Mouse (Mus musculus) testis, adult 2 months (tissue): Measurements from ENCODE around the gene Zmym5.

ENCODE experiments used
- CTCF ChIP-seq: fragments of 200-500 bp; IDR thresholded peaks from 2 replicates; pipeline ENCODE4 v1.5.1; 2012; ENCODE audit warnings: low read depth, mild to moderate bottlenecking, inconsistent platforms, low read length, moderate library complexity; ENCODE audit not compliant: control insufficient read depth, insufficient read depth, insufficient replicate concordance
- POLR2A ChIP-seq: fragments of 200-500 bp; IDR thresholded peaks from 2 replicates; pipeline ENCODE4 v1.6.1; 2012; ENCODE audit warnings: low read depth, mild to moderate bottlenecking, inconsistent platforms, low read length, moderate library complexity; ENCODE audit not compliant: control insufficient read depth

GRCm38 (mm10) chr14:56844033-56844432 lies 32.5 kb upstream of the Zmym5 start:
- TF ChIP-seq CTCF (no peak), POLR2A (no peak)
